Mouse (Mus musculus) lung, adult 18-20 months (tissue): ENCODE results near the gene Olfr1166.
"Not testable (repeated sequence)": the region's sequence is repeated elsewhere in the genome, so short reads cannot be mapped to it uniquely, and the experiment has no call there.

Experiments used
- DNase-seq, 2 experiments: peaks; one replicate each; pipeline ENCODE4 v3.0.0; 2022; ENCODE audit warnings: mixed read lengths in 2 of 2

Olfr1166 gene

DNA sequence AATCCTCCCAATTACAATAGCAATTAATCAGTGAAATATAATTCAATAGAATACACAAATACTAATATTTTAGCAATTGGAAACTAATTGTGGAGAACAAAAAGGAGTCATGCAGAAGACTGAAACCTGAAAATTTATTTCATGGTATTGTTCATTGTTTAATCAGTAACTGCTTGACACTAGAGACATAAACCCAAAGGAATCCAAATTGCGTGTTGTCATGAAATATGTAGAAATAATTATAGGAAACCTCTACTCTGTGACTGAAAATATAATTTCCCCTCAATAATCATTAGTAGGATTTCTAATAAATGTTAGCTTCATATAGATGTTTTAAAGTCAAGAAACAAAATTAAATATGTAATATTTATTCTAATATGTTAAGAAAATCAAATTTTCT lies at the start of gene Olfr1166:
Gene Olfr1166, minus strand, starts transcription at position 101 of the 400 bp plus-strand sequence.
- DNase-seq = no peak

- not testable (repeated sequence) for DNase-seq
Measured at GRCm38 (mm10) chr2:88155093-88155492, 27.0 kb upstream of the Olfr1166 start, which contains the start of gene Olfr1167. Gene Olfr1167, minus strand, starts transcription at chr2:88155193.

- DNase-seq = no peak
Measured at GRCm38 (mm10) chr2:88093866-88094265, 34.2 kb downstream of the Olfr1166 start, which contains the start of gene Olfr1164. Gene Olfr1164, minus strand, starts transcription at chr2:88093966.
